Mouse (Mus musculus) spleen, embryonic (tissue): ENCODE measurements around the gene Pts.

Experiments used
- CTCF ChIA-PET: fragments of 350-600 bp; sonication (Branson Sonifier 250); formaldehyde crosslinking; loops from one replicate; lab custom pipeline; 2022; lab: Charles Lee

Pts gene

DNA sequence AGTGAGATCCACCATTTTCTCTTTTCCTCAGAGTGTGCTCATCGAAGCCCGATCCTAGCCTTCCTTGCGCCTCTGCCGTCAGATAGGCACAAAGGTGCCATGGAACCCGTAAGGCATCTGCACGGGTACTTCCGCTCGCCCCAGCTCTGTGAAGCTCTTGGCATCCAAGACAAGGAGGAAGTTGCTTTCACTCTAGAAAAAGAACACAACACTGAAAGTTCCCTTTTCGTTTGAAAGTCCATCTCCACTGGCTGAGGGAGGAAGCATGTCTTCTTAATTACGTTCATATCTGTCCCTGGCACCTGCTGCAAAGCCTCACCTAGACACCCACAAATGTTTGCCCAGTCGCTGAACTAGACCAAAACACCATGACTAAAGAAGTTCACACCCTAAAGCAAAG is 4.8 kb upstream of the Pts start:
- CTCF ChIA-PET: no interaction called here

DNA sequence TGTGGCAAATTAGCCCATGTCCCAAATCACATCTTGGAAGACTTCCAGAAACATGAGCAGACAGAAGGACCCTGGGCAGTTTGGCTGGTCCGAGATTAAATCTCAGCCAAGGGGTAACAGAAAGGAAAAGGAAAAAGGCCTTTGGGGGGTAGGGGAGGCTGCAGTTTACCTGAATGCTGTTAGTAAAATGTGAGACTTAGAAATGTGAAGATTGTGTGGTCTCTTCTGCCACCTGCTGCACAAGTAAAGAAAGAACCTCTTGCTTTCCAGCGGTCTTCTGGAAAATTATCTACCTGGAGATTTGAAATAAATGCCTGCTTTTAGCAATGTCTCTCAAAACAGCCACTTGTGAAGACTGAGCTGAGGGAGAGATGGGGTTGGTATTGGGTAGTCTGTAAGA is 2.4 kb upstream of the Pts start:
- CTCF ChIA-PET: no interaction called here

DNA sequence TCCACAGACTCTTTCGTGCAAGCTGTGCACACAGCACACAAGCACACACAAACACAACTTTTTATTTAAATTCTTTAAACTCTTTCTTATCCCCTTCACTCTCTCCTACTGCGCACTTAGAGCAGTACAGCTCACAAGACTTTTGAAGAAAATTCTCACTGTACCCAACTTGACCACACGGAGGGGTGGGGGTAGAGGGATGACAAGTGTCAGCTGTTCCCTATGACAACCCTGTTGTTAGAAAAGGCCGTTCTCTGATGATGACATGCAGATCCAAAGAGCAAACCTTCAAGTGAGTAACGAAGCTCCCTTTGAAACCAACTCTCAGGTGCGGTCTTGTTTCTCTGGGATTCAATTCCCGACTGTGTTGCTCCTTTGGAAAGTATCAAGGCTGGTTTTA is 664 bp downstream of the Pts start:
- CTCF ChIA-PET: interaction anchor here (0.6 to 1.3 kb wide), 3 partner anchors 10 to 76 kb away, joined by 3 to 4 read pairs (median 3); partner anchors contain the start of genes Sdhd and Timm8b

DNA sequence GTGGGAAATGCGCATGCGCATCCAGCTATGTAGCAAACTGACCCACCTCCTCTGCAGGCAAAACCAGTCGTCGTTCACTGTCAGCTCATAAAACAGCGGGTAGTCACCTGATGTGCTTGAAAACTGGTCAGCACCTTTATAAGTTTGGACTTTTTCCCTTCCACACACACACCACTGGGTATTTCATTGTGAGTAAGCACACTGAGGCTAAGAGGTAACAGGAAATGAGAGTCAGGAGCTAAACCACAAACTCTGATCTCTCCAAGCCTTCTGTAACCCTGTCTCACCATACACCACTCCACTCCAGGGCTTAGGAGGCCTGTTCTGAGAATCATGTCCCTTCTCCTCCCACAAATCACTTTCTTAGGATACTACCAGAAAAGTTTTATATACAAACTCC is 2.9 kb downstream of the Pts start:
- CTCF ChIA-PET: interaction anchor here (0.8 kb wide), 1 partner anchor 69 kb away, joined by 6 read pairs; no protein-coding TSS in a partner anchor

DNA sequence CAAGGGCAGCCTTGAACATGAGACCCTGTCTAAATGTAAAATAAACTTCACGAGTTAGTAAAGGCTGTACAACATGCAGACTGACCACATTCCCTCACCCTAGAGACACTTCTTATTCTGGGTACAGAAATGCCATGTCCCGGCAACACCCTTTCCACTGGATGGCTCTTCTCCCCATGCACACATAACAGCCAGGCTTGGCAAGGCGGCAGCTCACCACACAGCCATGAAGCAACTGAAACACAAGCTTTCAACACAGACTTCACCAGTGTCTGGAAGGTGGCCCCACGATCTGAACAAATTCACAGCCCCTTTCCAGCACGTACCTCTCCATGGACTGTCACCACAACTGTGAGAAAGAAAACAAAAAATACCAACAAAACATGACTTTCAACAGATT is 3.6 kb downstream of the Pts start:
- CTCF ChIA-PET: no interaction called here

DNA sequence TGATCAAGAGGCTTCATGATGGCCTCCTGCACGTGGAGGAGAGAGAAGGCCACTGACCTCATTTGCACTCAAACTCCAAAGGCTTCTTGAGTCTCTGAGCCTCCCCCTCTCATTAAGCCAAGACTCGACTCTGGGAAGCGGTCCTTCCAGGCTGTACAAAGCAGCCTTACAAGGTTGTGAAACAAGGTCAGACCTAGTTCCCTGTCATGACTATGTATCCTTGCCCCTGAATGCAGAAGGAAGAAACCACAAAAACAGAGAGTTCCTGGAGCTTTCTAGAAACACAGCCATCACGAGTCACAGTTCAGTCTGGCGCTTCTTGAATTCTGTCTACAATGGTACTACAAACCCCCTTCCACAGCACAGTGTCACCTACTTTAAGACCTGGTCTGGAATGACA is 6.0 kb downstream of the Pts start:
- CTCF ChIA-PET: interaction anchor here (1.0 kb wide), 1 partner anchor 111 kb away, joined by 5 read pairs; no protein-coding TSS in a partner anchor

DNA sequence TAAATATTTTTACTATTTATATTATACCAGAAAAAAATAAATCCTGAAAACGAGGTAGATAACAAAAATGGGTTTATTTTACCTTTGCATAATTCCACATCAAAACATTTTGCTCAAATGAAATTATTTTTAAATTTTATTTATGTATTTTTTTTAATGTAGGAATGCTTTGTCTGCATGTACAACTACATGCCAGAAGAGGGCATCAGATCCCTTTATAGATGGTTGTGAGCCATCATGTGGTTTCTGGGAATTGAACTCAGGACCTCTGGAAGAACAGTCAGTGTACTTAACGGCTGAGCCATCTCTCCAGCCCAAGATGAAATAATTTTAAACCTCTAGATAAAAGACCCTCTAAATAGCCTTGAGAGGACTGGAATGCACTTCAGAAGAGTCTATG is 7.0 kb downstream of the Pts start:
- CTCF ChIA-PET: interaction anchor here (0.9 kb wide), 1 partner anchor 72 kb away, joined by 3 read pairs; no protein-coding TSS in a partner anchor

DNA sequence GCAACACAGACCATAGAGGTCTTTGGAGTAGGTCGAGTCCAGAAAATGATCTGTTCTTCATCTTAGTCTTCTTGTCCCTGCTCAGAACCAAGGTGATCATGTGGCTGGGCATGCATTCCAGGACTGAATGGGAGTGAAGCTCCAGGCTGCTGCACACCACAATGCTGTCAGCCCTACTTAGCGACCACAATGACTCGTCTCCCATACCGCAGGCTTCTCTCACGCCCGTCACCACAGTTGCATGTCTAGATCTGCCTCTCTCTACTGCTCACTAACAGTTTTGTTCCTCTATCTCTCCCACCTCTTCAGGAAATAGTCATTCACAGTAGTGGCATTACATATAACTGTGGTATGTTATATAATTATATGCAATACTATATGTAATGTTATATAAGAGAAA is 7.8 kb downstream of the Pts start:
- CTCF ChIA-PET: interaction anchor here (0.9 kb wide), 1 partner anchor 73 kb away, joined by 3 read pairs; no protein-coding TSS in a partner anchor

DNA sequence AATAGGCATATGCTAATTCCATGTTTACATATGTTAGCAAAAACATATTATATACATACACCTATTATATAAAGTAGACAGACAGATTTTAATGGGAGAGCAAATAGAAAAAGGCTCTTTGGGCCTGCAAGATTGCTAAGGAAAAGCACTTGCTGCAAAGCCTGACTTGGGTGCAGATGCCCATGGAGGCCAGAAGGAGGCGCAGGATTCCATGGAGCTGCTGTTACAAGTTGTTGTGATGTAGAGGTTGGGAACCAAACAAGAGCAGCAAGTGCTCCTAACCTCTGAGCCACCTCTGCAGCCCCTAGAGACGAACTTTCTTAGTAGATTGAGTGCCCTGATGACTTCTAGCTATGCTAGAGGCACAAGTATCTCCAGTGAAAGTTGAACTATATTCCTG is 9.7 kb downstream of the Pts start:
- CTCF ChIA-PET: no interaction called here

DNA sequence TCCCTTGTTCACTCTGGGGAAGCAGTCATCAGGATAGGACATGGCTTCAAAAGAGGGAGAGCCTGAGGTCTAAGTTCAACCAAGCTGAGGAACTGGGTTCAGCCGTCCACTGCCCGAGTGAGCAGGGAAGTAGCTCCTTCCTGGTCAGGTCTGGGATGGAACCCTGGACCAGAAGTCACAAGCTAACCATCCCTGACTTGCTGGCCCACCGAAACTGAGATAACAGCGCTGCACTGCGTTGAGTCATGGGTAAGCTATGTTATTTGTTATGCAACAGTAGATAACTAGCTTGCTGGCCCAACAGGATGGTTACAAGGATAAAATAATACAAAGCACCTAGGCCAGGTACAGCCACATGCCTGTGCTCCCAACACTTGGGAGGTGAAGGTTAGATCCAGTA is 13.1 kb downstream of the Pts start:
- CTCF ChIA-PET: no interaction called here

DNA sequence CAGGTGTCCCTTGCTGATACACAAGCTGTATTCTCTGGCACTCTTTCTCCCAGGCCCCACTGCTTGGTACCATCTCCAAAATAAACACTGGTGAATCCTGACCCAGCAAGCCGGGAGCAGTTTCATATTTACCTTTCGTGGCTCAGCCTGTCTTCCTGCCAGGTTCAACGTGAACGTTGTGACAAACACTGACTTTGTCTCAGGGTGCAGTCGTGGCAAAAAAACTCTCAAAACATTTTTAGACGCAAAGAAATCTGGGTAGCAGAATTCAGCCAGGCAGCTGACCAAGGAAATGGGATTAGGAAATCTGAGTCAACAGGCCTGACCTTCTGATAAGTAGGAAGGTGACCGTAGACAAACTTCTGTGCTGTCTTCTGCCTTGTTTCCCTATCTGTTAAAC is 21.0 kb downstream of the Pts start:
- CTCF ChIA-PET: no interaction called here

DNA sequence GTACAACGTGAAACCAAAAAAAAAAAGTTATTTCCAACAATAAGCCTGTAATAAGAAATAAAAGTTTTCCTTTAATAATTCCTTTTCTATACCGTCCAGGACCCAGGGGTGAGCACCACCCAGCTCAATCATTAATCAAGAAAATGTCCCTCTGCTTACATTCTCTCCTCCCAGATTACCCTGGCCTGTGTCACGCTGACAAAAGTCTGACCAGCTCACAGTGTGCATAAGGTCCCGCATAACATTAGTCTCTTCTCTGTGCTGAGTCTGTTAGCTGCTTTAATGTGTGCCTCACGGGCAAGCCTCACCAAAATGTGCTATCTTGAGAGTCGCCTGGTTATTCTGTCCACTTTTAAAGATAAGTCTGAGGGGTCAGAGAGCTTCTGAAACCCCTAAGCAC is 23.1 kb downstream of the Pts start:
- CTCF ChIA-PET: no interaction called here

DNA sequence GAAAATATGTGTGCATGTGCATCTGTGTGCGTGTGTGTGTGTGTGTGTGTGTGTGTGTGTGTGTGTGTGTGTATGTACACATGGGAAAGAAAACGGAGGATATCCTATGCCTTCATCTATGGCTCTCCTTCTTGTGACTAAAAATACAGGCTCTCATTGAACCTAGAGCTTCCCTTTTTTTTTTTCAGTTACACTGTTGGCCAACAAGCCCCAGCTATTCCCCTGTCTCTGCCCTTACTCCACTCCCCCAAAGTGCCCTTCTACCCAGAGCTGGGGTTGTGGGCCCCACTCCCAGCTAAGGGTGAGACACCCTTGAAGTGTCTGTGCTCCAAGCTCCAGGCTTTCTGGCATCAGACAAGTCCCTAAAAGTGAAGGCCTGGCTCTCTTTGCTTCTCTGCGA is 25.6 kb downstream of the Pts start:
- CTCF ChIA-PET: interaction anchor here (0.7 kb wide), 1 partner anchor 1811 kb away, joined by 5 read pairs; no protein-coding TSS in a partner anchor

DNA sequence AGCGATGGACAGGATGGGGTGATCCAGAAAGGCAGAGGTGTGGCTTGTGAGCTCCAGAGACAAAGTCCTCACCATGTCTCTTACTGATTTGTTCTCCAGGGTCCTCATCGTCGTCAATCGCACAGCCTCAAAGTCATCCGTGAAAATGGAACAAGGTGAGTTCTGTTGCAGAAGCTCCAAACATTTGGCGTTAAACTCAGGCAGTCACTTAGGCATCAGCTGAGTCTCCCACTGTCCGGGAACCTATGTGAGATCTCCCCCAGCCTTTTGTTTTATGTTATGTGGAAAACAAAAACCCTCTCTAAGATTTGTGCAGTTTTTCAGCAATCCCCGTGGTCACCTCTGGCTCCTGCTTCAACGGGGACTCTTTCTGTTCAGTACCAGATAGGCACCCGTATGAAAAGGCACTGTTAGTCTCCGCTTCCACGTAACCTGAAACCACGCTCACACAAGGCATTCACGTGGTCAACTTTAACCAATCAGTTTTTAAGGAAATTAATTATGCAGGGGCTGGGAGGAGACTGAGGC is 27.5 kb downstream of the Pts start:
- CTCF ChIA-PET: no interaction called here

DNA sequence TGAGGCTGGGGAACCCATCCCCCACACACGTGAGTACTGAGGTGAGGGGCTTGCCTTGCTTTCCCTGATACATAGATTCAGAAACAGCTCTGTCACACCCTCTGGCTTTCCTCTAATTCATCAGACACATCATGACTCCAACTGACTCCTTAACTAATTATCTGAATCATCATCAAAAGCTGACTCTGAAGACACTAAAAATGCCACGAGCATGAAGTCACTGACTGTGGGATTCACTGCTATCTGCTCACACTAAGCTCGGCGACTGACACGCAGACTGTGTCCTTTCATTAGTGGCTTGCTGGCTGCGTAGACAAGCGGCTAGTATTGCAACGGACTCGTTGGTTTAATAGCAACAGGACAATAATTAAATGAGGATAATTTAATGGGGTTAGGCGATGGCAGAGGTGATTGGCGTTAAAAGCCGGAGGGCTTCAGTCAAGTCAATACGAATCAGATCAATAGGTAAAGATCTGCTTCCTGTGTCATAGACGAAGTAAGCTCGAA is 28.0 kb downstream of the Pts start:
- CTCF ChIA-PET: no interaction called here

DNA sequence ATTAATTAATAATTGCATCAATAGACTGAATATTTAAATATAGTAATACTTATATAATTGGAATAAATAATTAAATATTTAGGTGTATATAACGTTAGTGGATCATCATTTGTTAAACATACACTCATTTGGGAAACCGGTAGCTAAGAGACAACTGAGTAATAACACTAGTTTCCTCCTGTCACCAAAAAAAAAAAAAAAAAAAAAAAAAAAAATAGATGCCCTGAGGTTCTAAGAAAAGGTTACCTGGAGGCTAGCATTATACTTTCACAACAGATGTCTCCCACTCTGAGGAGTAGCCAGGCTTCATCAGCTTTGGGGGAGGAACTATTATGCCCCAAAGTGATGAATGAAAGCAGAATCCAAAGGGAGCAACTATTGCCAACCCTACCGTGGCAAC is 28.7 kb downstream of the Pts start:
- CTCF ChIA-PET: interaction anchor here (0.5 kb wide), 1 partner anchor 58 kb away, joined by 3 read pairs; no protein-coding TSS in a partner anchor

DNA sequence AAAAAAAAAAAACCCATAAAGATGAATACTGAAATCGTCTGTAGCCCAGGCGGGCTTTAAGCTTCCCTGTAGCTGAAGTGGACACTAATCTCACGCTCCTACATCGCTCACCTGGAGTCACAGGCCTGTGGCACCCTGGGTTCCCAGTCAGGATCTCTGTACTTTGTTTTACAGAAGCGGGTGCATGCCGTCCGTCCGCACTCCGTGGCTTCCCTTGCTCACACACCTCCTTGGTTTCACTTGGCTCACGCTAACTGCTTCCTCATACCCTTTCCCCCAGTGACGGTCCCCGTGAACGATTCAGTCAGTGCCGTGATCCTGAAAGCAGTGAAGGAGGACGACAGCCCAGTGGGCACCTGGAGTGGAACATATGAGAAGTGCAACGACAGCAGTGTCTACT is 29.7 kb downstream of the Pts start:
- CTCF ChIA-PET: no interaction called here

DNA sequence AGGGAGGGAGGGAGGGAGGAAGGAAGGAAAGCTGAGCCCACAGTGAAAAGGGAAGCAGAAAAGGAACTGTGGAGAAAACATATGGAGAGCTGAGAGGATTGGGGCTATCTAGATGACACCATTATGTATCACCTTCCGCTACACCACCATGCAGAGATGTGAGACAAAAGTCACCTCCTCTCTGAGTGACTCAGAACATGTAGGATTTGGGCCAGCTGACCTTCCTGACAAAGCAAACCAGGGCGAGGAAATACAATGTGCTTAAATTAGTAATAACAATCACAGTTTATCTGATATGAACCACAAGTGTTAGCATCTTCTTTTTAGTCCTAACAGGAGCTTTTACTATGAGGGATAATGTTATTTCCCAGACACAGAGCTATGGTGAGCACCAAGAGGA is 31.0 kb downstream of the Pts start:
- CTCF ChIA-PET: no interaction called here

DNA sequence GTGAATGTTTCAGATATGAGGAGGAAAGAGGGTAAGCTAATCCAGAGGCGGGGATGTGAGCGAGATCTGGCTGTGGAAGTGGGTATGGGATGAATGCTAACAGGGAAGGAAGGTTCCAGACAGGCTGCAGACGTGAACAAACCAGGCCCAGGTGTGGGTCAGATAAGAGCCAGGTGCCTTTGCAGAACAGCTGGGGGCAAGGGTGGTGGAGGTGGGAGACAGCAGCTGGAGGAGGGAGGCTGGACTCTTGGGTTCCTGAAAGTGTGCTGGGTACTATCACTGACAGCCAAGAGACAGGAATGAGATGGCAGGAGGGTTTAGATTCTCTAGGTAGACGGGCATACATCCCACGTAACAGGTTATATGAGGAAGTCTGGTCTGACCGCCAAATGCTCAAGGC is 31.4 kb downstream of the Pts start:
- CTCF ChIA-PET: no interaction called here

DNA sequence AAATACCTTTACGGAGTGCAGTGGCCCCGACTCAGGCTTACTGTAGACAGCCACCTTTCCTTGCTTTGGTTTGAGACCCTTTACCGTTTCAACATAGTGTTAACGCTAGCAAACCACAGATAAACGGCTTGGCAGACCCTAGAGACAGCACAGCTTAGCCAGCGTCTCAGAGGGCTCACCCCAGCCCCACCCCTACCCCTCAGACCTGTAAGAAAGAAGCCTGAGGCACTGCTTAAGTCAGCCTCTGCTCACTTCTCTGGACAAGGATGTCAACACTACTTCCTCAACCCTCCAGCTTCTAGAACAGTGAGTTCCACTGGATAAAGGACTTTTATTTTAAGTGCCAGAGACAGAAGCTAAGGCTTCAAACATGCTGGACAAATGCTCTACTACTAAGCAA is 32.0 kb downstream of the Pts start:
- CTCF ChIA-PET: no interaction called here

DNA sequence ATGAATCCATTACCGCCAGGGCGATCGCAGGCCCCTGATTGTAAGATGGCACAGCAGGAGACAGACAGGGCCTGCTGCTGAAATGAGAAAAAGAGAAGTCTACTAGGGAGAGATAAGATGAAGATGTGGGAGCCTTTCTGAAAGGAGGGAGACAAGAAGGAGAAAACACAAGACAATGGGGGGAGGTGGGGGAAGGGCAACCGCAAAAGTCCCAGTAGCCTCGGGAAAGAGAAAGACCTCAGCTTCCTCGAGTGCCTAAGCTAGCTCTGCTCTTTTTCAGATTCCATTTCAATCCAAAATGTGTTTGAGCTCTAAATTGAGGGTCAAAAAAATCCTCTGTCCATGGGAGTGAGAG is 32.4 kb downstream of the Pts start:
- CTCF ChIA-PET: no interaction called here

DNA sequence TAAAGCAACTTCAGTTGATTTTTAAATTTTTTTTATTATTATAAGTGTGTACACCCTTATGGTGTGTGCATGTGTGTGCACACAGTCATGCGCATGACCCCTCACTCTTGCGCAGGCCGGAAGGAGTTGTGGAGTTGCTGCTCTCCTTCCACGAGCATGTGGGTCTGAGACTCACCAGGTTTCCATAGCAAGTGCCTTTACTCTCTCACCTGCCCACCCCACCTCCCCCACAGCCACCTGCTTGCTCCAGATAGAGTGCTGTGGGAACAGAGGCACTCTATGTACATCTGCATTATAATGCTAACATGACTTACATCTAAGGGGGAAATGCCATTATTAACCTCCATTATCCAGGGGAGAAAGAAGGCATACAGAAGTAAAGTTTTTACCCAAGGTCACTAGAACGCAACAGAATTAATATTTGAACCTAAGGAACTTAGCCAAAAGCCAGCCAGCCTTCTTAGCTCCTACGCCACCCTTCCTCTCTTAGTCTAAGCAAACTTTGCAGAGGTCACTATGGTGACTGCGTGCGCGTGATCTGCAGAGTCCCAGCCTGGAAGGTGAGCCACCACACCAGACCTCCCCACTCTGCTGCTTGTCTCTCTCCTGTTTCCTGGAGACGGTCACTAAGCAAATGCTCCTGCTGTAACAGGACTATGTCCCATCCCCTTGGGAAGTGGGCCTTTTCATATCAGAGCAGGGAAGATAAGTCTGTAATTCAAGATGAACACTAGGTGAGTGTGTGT is 32.9 kb downstream of the Pts start:
- CTCF ChIA-PET: no interaction called here

DNA sequence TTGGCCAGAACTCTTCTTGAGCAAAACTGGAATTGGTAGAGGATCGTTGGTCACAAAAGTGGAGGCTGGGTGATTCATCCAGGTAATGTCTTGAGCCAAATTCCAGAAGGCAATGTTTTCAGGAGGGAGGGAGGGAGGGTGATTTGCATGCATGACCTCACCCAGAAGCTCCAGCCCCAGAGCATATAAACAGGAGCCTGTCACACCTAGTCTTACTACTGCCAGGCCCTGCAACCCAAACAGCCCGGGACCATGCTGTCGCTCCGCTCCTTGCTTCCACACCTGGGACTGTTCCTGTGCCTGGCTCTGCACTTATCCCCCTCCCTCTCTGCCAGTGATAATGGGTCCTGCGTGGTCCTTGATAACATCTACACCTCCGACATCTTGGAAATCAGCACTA is 34.2 kb downstream of the Pts start, which contains the start of gene Plet1:
Gene Plet1, plus strand, starts transcription at position 215 of the 400 bp plus-strand sequence.
- CTCF ChIA-PET: no interaction called here
